Mouse (Mus musculus) right cerebral cortex, postnatal 14 days (tissue): ENCODE measurements around the gene Fam217b.

ENCODE experiments used
- DNase-seq: peaks from one replicate; pipeline ENCODE4 v3.0.0; 2022

The Fam217b gene

GRCm38 (mm10) chr2:178449386-178449785 is 35.1 kb downstream of the Fam217b start:
- DNase-seq, result no peak

GRCm38 (mm10) chr2:178450236-178450635 is 35.9 kb downstream of the Fam217b start:
- DNase-seq, result no peak

DNA sequence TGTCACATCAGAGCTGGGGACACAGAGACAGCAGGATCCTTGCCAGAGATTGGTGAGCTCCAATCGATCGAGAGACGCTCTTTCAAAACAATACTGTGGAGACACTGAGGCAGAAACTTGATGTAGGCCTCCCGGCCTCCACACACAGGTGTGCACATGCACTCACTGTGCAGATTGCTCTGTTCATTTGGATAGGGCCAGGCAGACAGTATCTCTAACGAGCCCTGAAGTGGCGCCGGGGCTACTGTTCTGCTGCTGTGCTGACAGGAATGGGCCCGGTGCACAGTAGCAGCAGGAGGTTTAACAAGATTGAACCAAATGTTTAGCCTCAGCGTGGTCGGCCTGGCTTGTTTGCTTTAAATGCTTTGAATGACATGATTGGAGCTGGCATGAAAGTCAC is 36.6 kb downstream of the Fam217b start:
- DNase-seq, result no peak

- DNase-seq, result no peak
These were observed 40.6 kb downstream of the Fam217b start for GRCm38 (mm10) chr2:178454664-178455516.

DNA sequence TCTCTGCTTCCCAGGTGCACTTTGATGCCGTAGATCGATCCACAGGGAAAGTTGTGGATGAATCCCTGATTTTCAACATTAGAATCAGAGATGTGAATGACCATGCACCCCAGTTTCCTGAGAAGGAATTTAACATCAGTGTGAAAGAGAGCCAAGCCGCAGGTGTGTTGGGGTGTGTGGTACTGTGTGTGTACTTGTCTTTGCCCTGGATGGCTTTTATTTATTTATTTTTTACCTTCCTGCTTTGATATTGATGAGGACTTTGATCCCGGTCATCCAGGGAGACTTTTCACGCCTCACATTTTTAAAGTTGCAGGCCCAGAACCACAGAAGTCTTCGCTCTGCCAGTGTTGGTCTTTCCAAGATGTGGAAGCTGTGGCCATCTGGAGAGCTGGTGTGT is 43.1 kb downstream of the Fam217b start:
- no peak for DNase-seq

GRCm38 (mm10) chr2:178460353-178460752 is 46.0 kb downstream of the Fam217b start:
- DNase-seq, result no peak

GRCm38 (mm10) chr2:178471546-178472480 is 57.5 kb downstream of the Fam217b start:
- no peak for DNase-seq

GRCm38 (mm10) chr2:178473916-178474315 is 59.6 kb downstream of the Fam217b start:
- DNase-seq, result no peak
